Mouse (Mus musculus): ENCODE data around the gene Tbc1d23.

Gene Tbc1d23

GRCm38 (mm10) chr16:57163694-57164093 lies 67.6 kb downstream of the Tbc1d23 start:
- DNase-seq (ENCODE audit: low read depth, low spot score) = no peak

- DNase-seq (ENCODE audit: low read depth, low spot score) = no peak
These were observed 68.5 kb downstream of the Tbc1d23 start for GRCm38 (mm10) chr16:57162841-57163240.

GRCm38 (mm10) chr16:57159835-57160234 lies 71.5 kb downstream of the Tbc1d23 start:
- no peak for DNase-seq (ENCODE audit: low read depth, low spot score)

GRCm38 (mm10) chr16:57157728-57158127 lies 73.6 kb downstream of the Tbc1d23 start:
- DNase-seq (ENCODE audit: low read depth, low spot score) = no peak

- no peak for DNase-seq (ENCODE audit: low read depth, low spot score)
These were observed 74.2 kb downstream of the Tbc1d23 start for GRCm38 (mm10) chr16:57157076-57157475.

GRCm38 (mm10) chr16:57155899-57156298 lies 75.4 kb downstream of the Tbc1d23 start:
- DNase-seq (ENCODE audit: low read depth, low spot score) = peak; percentile 25

- DNase-seq (ENCODE audit: low read depth, low spot score) = no peak
These were observed 79.9 kb downstream of the Tbc1d23 start for GRCm38 (mm10) chr16:57151437-57151836.

GRCm38 (mm10) chr16:57144741-57145140 lies 86.6 kb downstream of the Tbc1d23 start:
- DNase-seq (ENCODE audit: low read depth, low spot score) = no peak

GRCm38 (mm10) chr16:57133611-57134010 lies 97.7 kb downstream of the Tbc1d23 start:
- no peak for DNase-seq (ENCODE audit: low read depth, low spot score)

- DNase-seq (ENCODE audit: low read depth, low spot score) = no peak
These were observed 99.0 kb downstream of the Tbc1d23 start for GRCm38 (mm10) chr16:57132326-57132725.

- DNase-seq (ENCODE audit: low read depth, low spot score) = no peak
These were observed 99.8 kb downstream of the Tbc1d23 start for GRCm38 (mm10) chr16:57131544-57131943.

GRCm38 (mm10) chr16:57130752-57131400 lies 100.4 kb downstream of the Tbc1d23 start:
- peak; percentile 38 for DNase-seq (ENCODE audit: low read depth, low spot score)

- no peak for DNase-seq (ENCODE audit: low read depth, low spot score)
These were observed 103.5 kb downstream of the Tbc1d23 start for GRCm38 (mm10) chr16:57127825-57128224.

GRCm38 (mm10) chr16:57126268-57126667 lies 105.0 kb downstream of the Tbc1d23 start:
- DNase-seq (ENCODE audit: low read depth, low spot score) = no peak

GRCm38 (mm10) chr16:57122682-57123445 lies 108.4 kb downstream of the Tbc1d23 start:
- DNase-seq (ENCODE audit: low read depth, low spot score) = peak; percentile 24

- no peak for DNase-seq (ENCODE audit: low read depth, low spot score)
These were observed 109.4 kb downstream of the Tbc1d23 start for GRCm38 (mm10) chr16:57121816-57122415.

- peak; percentile 99 for DNase-seq (ENCODE audit: low read depth, low spot score)
These were observed 110.1 kb downstream of the Tbc1d23 start, which contains the start of gene Tomm70a for GRCm38 (mm10) chr16:57120913-57121815. Gene Tomm70a, plus strand, starts transcription at chr16:57121703.

Measured in A20 (cell line).